Mouse (Mus musculus) embryonic fibroblast, embryonic 13.5 days (primary cell): ENCODE measurements around the gene 4931417E11Rik.

ENCODE experiments used
- CTCF ChIP-seq: IDR thresholded peaks from 2 replicates; pipeline ENCODE4 v1.5.1; 2011; ENCODE audit warnings: mild to moderate bottlenecking, control low read depth, low read length, moderate library complexity, borderline replicate concordance; ENCODE audit not compliant: insufficient read depth
- POLR2A ChIP-seq: IDR thresholded peaks from 2 replicates; pipeline ENCODE4 v1.6.1; 2011; ENCODE audit warnings: low read depth, mild to moderate bottlenecking, control low read depth, low read length, moderate library complexity

DNA sequence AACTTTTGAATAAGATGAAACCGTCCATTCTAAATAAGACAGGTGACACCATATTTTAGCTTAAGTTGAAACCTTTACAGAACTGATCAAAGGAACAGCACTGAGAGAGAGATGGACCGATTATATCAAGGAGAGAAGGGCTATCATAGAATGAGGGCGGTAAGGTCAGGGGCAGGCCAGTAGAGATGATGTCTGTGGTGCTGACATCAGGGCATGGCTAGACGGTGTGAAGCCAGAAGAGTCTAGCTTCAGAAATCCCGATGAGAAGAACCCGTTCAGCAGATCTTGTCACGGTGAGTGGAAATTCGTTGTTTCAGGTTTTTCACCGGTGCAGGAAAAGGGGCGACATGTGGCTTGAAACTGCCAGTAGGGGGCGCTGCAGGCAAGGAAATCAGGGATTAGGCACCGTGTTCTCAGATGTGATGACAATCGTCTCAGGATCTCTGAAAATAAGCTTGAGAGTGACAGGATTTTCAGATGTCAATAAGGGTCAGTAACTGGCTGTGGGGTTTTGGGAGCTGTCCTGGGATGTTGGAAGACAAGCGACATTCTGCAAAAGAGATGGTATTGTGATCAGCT, 48.4 kb upstream of the 4931417E11Rik start:
- TF ChIP-seq CTCF (peak; percentile 75), POLR2A (no peak)
